Mouse (Mus musculus): ENCODE results near the gene Olfr432. TPM values are rescaled to one million over a fixed set of nuclear protein-coding genes. Genes with fewer than 3 reads are reported as not detected.
"Not testable (repeated sequence)": the region's sequence is repeated elsewhere in the genome, so short reads cannot be mapped to it uniquely, and the experiment has no call there.

The Olfr432 gene
- not detected in 2 replicates for polyA plus RNA-seq (2014; fragmentation: Nextera tagmentation; extraction: Ambion mirVana)

GRCm38 (mm10) chr1:174048893-174049292 is at the start of gene Olfr432:
Gene Olfr432, plus strand, starts transcription at chr1:174049205.
- no peaks in the 10 kb centered on the region for H3K9me3 ChIP-seq (ENCODE audit: control insufficient read depth, low read length)
- H3K27me3 ChIP-seq (ENCODE audit: control insufficient read depth, insufficient read depth, low read length): no peaks in the 10 kb centered on the region
- no peak for ATAC-seq (ENCODE audit: low FRiP score, low TSS enrichment)
- H3K27ac ChIP-seq (ENCODE audit: low read depth, low read length): no peak within 1 kb of the TSS
- WGBS: 70% methylated on average over 2 of the region's 2 CpGs
- H3K36me3 ChIP-seq (ENCODE audit: control insufficient read depth, insufficient read depth, low read length): no peaks in the 10 kb centered on the region
- H3K9ac ChIP-seq (ENCODE audit: low read depth, low read length): no peak within 1 kb of the TSS
- no peak within 1 kb of the TSS for H3K4me2 ChIP-seq (replicated peaks; ENCODE audit: low read depth, low read length)
- H3K4me3 ChIP-seq (ENCODE audit: low read length): no peak within 1 kb of the TSS
- H3K4me1 ChIP-seq (ENCODE audit: control insufficient read depth, insufficient read depth, low read length): no peaks in the 10 kb centered on the region

GRCm38 (mm10) chr1:174004352-174005109 is 44.5 kb upstream of the Olfr432 start:
- not testable (repeated sequence) for H3K27ac ChIP-seq (ENCODE audit: low read depth, low read length); H3K36me3 ChIP-seq (ENCODE audit: control insufficient read depth, insufficient read depth, low read length); H3K9ac ChIP-seq (ENCODE audit: low read depth, low read length); H3K4me2 ChIP-seq (replicated peaks; ENCODE audit: low read depth, low read length); H3K9me3 ChIP-seq (ENCODE audit: control insufficient read depth, low read length); H3K4me3 ChIP-seq (ENCODE audit: low read length); H3K27me3 ChIP-seq (ENCODE audit: control insufficient read depth, insufficient read depth, low read length); H3K4me1 ChIP-seq (ENCODE audit: control insufficient read depth, insufficient read depth, low read length); ATAC-seq (ENCODE audit: low FRiP score, low TSS enrichment)
- WGBS: 66% methylated on average over 1 of the region's 3 CpGs

- H3K36me3 ChIP-seq (ENCODE audit: control insufficient read depth, insufficient read depth, low read length); H3K9me3 ChIP-seq (ENCODE audit: control insufficient read depth, low read length); H3K27ac ChIP-seq (ENCODE audit: low read depth, low read length); H3K9ac ChIP-seq (ENCODE audit: low read depth, low read length); H3K4me3 ChIP-seq (ENCODE audit: low read length); H3K4me2 ChIP-seq (replicated peaks; ENCODE audit: low read depth, low read length); H3K27me3 ChIP-seq (ENCODE audit: control insufficient read depth, insufficient read depth, low read length); H3K4me1 ChIP-seq (ENCODE audit: control insufficient read depth, insufficient read depth, low read length); ATAC-seq (ENCODE audit: low FRiP score, low TSS enrichment): not testable (repeated sequence)
Measured at GRCm38 (mm10) chr1:174007050-174007449, 42.0 kb upstream of the Olfr432 start.

- WGBS: 63% methylated on average over 1 of the region's 1 CpGs
- no peak within 1 kb of the TSS for H3K27ac ChIP-seq (ENCODE audit: low read depth, low read length)
- H3K4me1 ChIP-seq (ENCODE audit: control insufficient read depth, insufficient read depth, low read length): no peaks in the 10 kb centered on the region
- ATAC-seq (ENCODE audit: low FRiP score, low TSS enrichment): no peak
- no peaks in the 10 kb centered on the region for H3K36me3 ChIP-seq (ENCODE audit: control insufficient read depth, insufficient read depth, low read length)
- no peak within 1 kb of the TSS for H3K4me2 ChIP-seq (replicated peaks; ENCODE audit: low read depth, low read length)
- H3K9me3 ChIP-seq (ENCODE audit: control insufficient read depth, low read length): no peaks in the 10 kb centered on the region
- no peaks in the 10 kb centered on the region for H3K27me3 ChIP-seq (ENCODE audit: control insufficient read depth, insufficient read depth, low read length)
- no peak within 1 kb of the TSS for H3K9ac ChIP-seq (ENCODE audit: low read depth, low read length)
- no peak within 1 kb of the TSS for H3K4me3 ChIP-seq (ENCODE audit: low read length)
Measured at GRCm38 (mm10) chr1:174031698-174032097, 17.3 kb upstream of the Olfr432 start, which contains the start of gene Ifi205. Gene Ifi205, minus strand, starts transcription at chr1:174031810.

GRCm38 (mm10) chr1:174035841-174036240 is 13.2 kb upstream of the Olfr432 start:
- Histone ChIP-seq H3K36me3 (ENCODE audit: control insufficient read depth, insufficient read depth, low read length) (no peaks in the 10 kb centered on the region), H3K27ac (ENCODE audit: low read depth, low read length) (no peak overlapping the region), H3K9me3 (ENCODE audit: control insufficient read depth, low read length) (no peaks in the 10 kb centered on the region), H3K4me1 (ENCODE audit: control insufficient read depth, insufficient read depth, low read length) (no peaks in the 10 kb centered on the region), H3K4me2 (replicated peaks; ENCODE audit: low read depth, low read length) (no peak overlapping the region), H3K9ac (ENCODE audit: low read depth, low read length) (no peak overlapping the region), H3K4me3 (ENCODE audit: low read length) (no peak overlapping the region), H3K27me3 (ENCODE audit: control insufficient read depth, insufficient read depth, low read length) (no peaks in the 10 kb centered on the region)
- ATAC-seq (ENCODE audit: low FRiP score, low TSS enrichment): no peak
- WGBS: 72% methylated on average over 4 of the region's 4 CpGs

GRCm38 (mm10) chr1:174038480-174038879 is 10.5 kb upstream of the Olfr432 start:
- H3K9me3 ChIP-seq (ENCODE audit: control insufficient read depth, low read length): no peaks in the 10 kb centered on the region
- no peak overlapping the region for H3K4me2 ChIP-seq (replicated peaks; ENCODE audit: low read depth, low read length)
- H3K4me3 ChIP-seq (ENCODE audit: low read length): no peak overlapping the region
- no peak for ATAC-seq (ENCODE audit: low FRiP score, low TSS enrichment)
- no peaks in the 10 kb centered on the region for H3K36me3 ChIP-seq (ENCODE audit: control insufficient read depth, insufficient read depth, low read length)
- no peaks in the 10 kb centered on the region for H3K27me3 ChIP-seq (ENCODE audit: control insufficient read depth, insufficient read depth, low read length)
- WGBS: 84% methylated on average over 3 of the region's 3 CpGs
- no peak overlapping the region for H3K27ac ChIP-seq (ENCODE audit: low read depth, low read length)
- H3K9ac ChIP-seq (ENCODE audit: low read depth, low read length): no peak overlapping the region
- no peaks in the 10 kb centered on the region for H3K4me1 ChIP-seq (ENCODE audit: control insufficient read depth, insufficient read depth, low read length)

GRCm38 (mm10) chr1:174040523-174041177 is 8.4 kb upstream of the Olfr432 start, which contains the start of gene Olfr433:
Gene Olfr433, plus strand, starts transcription at chr1:174040705.
- no peaks in the 10 kb centered on the region for H3K27me3 ChIP-seq (ENCODE audit: control insufficient read depth, insufficient read depth, low read length)
- 72% methylated on average over 7 of the region's 7 CpGs for WGBS
- no peaks in the 10 kb centered on the region for H3K36me3 ChIP-seq (ENCODE audit: control insufficient read depth, insufficient read depth, low read length)
- no peaks in the 10 kb centered on the region for H3K9me3 ChIP-seq (ENCODE audit: control insufficient read depth, low read length)
- no peak within 1 kb of the TSS for H3K27ac ChIP-seq (ENCODE audit: low read depth, low read length)
- no peak within 1 kb of the TSS for H3K4me2 ChIP-seq (replicated peaks; ENCODE audit: low read depth, low read length)
- H3K4me1 ChIP-seq (ENCODE audit: control insufficient read depth, insufficient read depth, low read length): no peaks in the 10 kb centered on the region
- ATAC-seq (ENCODE audit: low FRiP score, low TSS enrichment): no peak
- H3K4me3 ChIP-seq (ENCODE audit: low read length): no peak within 1 kb of the TSS
- no peak within 1 kb of the TSS for H3K9ac ChIP-seq (ENCODE audit: low read depth, low read length)

- not testable (repeated sequence) for ATAC-seq (ENCODE audit: low FRiP score, low TSS enrichment); H3K36me3 ChIP-seq (ENCODE audit: control insufficient read depth, insufficient read depth, low read length)
Measured at GRCm38 (mm10) chr1:174042091-174042884, 6.7 kb upstream of the Olfr432 start.

More at GRCm38 (mm10) chr1:174042091-174042884, 6.7 kb upstream of the Olfr432 start:
- not testable (repeated sequence) for H3K27me3 ChIP-seq (ENCODE audit: control insufficient read depth, insufficient read depth, low read length); H3K4me3 ChIP-seq (ENCODE audit: low read length); H3K27ac ChIP-seq (ENCODE audit: low read depth, low read length); H3K4me2 ChIP-seq (replicated peaks; ENCODE audit: low read depth, low read length); H3K9ac ChIP-seq (ENCODE audit: low read depth, low read length); H3K4me1 ChIP-seq (ENCODE audit: control insufficient read depth, insufficient read depth, low read length); H3K9me3 ChIP-seq (ENCODE audit: control insufficient read depth, low read length)
- WGBS: 90% methylated on average over 12 of the region's 12 CpGs

Data from kidney, embryonic 14.5 days (tissue).